Mouse (Mus musculus) CH12.LX (cell line): ENCODE results near the gene Atp9a.

Experiments
- CHD1 ChIP-seq: IDR thresholded peaks from 2 replicates; pipeline ENCODE4 v1.6.1; 2012; ENCODE audit warnings: low read depth, low read length, improper control_type of control experiment, inconsistent platforms
- CTCF ChIP-seq, 2 experiments: IDR thresholded peaks in 1 of 2; conservative IDR thresholded peaks in 1 of 2; 2 replicates each; pipeline ENCODE4 v1.5.1; 2011 to 2012; ENCODE audit warnings: low read depth in 2 of 2, low read length in 2 of 2, improper control_type of control experiment in 1 of 2, inconsistent platforms in 1 of 2, mild to moderate bottlenecking in 1 of 2, moderate library complexity in 1 of 2
- E2F4 ChIP-seq: IDR thresholded peaks from 2 replicates; pipeline ENCODE4 v1.6.1; 2011; ENCODE audit warnings: low read depth, low read length, improper control_type of control experiment; ENCODE audit not compliant: insufficient replicate concordance
- EP300 ChIP-seq: IDR thresholded peaks from 2 replicates; pipeline ENCODE4 v1.6.1; 2011; ENCODE audit warnings: low read length, improper control_type of control experiment
- GABPA ChIP-seq: IDR thresholded peaks from 2 replicates; pipeline ENCODE4 v1.6.1; 2012; ENCODE audit warnings: low read depth, low read length, improper control_type of control experiment, inconsistent platforms; ENCODE audit not compliant: insufficient replicate concordance
- KAT2A ChIP-seq: IDR thresholded peaks from 2 replicates; pipeline ENCODE4 v1.6.1; 2012; ENCODE audit warnings: low read length, improper control_type of control experiment, inconsistent platforms; ENCODE audit not compliant: insufficient replicate concordance
- MAFK ChIP-seq: IDR thresholded peaks from 2 replicates; pipeline ENCODE4 v1.6.1; 2011; ENCODE audit warnings: low read length, improper control_type of control experiment; ENCODE audit not compliant: insufficient replicate concordance
- MAZ ChIP-seq: IDR thresholded peaks from 2 replicates; pipeline ENCODE4 v1.6.1; 2012; ENCODE audit warnings: low read depth, mild to moderate bottlenecking, inconsistent platforms, low read length, improper control_type of control experiment, moderate library complexity
- MYC ChIP-seq: IDR thresholded peaks from 2 replicates; pipeline ENCODE4 v1.6.1; 2011; ENCODE audit warnings: low read depth, mild to moderate bottlenecking, improper control_type of control experiment, low read length
- POLR2A ChIP-seq: IDR thresholded peaks from 2 replicates; pipeline ENCODE4 v1.6.1; 2011; ENCODE audit warnings: low read depth, mild to moderate bottlenecking, improper control_type of control experiment, low read length
- RAD21 ChIP-seq: IDR thresholded peaks from 2 replicates; pipeline ENCODE4 v1.6.1; 2011; ENCODE audit warnings: low read depth, mild to moderate bottlenecking, low read length, improper control_type of control experiment, moderate library complexity
- TBP ChIP-seq: conservative IDR thresholded peaks from 2 replicates; pipeline ENCODE4 v1.6.1; 2011; ENCODE audit warnings: low read depth, low read length, improper control_type of control experiment
- USF1 ChIP-seq: IDR thresholded peaks from 2 replicates; pipeline ENCODE4 v1.6.1; 2014; ENCODE audit warnings: low read depth, mild to moderate bottlenecking, inconsistent platforms, low read length, improper control_type of control experiment
- ZNF384 ChIP-seq: IDR thresholded peaks from 2 replicates; pipeline ENCODE4 v1.6.1; 2012; ENCODE audit warnings: low read depth, low read length, improper control_type of control experiment, inconsistent platforms

DNA sequence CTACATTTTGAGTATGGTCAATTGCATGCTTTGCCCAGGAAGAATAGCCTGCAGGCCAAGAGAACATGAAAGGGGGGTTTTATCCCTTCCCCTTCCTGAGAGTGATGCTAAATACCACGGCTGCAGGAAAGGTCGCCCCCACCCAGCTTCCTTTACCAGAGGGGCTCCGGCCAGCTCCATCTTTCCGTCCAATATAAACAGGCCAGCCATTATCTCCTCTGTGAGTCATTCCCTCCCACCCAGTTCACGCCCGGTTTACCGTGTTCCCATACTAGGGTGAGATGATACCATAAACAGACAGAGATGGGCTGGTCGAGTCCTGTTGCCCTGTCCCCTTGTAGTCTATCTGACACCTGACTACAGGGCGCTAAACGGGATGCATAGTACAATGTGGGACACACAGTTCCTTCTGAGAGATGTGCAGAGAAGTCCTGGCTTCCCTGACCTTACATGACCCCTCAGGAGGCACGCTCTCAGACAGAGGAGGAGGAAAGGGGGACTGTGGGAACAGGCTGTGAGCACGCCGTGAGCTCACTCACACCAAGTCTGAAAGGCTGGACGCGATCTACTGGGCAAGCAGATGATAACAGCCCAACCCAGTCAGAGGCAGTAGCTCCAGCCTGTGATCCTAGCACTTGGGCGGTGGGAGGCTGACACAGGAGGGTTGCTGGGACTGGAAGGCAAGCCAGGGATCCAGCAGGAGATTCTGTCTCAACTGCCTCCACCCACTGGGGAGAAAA is 85.5 kb downstream of the Atp9a start:
- TF ChIP-seq CTCF (conservative IDR thresholded peaks at IDR 0.05 in 1 of 2, IDR thresholded peaks at IDR 0.05 in 1 of 2; ENCODE audit: low read depth in 2 of 2, low read length in 2 of 2) (no peak), POLR2A (no peak), RAD21 (no peak), MYC (no peak), CHD1 (no peak), EP300 (no peak), ZNF384 (no peak), KAT2A (no peak), TBP (no peak), MAZ (no peak), GABPA (no peak), E2F4 (no peak), MAFK (no peak), USF1 (no peak)
